Mouse (Mus musculus) lung, postnatal 0 days (tissue): ENCODE data around the gene Cltb. TPM values are rescaled to one million over a fixed set of nuclear protein-coding genes. Genes with fewer than 3 reads are reported as not detected.

Experiments
- ATAC-seq: fragments of 200-750 bp; cut with Nextera tagmentation; 2 replicates; pipeline ENCODE4 v1.8.0; 2017; ENCODE audit warnings: moderate library complexity
- DNase-seq: peaks from one replicate; pipeline ENCODE4 v3.0.0-alpha.2; 2016; ENCODE audit warnings: low spot score
- H3K27ac ChIP-seq: fragments of 300-500 bp; sonication (generic); 2 replicates; pipeline ENCODE4 v1.5.1; 2014; ENCODE audit warnings: antibody characterized with exemption, mild to moderate bottlenecking, low read length, mixed read lengths
- H3K27me3 ChIP-seq: fragments of 300-500 bp; sonication (generic); replicated peaks from 2 replicates; pipeline ENCODE4 v1.6.1; 2014; ENCODE audit warnings: low read length, mixed read lengths; ENCODE audit not compliant: insufficient read depth
- H3K36me3 ChIP-seq: fragments of 300-500 bp; sonication (generic); 2 replicates; pipeline ENCODE4 v1.6.1; 2014; ENCODE audit warnings: low read length, mixed read lengths; ENCODE audit not compliant: insufficient read depth
- H3K4me1 ChIP-seq: fragments of 300-500 bp; sonication (generic); 2 replicates; pipeline ENCODE4 v1.6.1; 2014; ENCODE audit warnings: antibody characterized with exemption, low read depth, low read length, mixed read lengths; ENCODE audit not compliant: insufficient read depth
- H3K4me2 ChIP-seq: fragments of 300-500 bp; sonication (generic); replicated peaks from 2 replicates; pipeline ENCODE4 v1.6.1; 2014; ENCODE audit warnings: low read depth, mild to moderate bottlenecking, low read length, moderate library complexity, mixed read lengths
- H3K4me3 ChIP-seq: fragments of 300-500 bp; sonication (generic); 2 replicates; pipeline ENCODE4 v1.5.1; 2014; ENCODE audit warnings: low read depth, low read length
- H3K9ac ChIP-seq: fragments of 300-500 bp; sonication (generic); replicated peaks from 2 replicates; pipeline ENCODE4 v1.6.1; 2014; ENCODE audit warnings: low read depth, mild to moderate bottlenecking
- H3K9me3 ChIP-seq: fragments of 300-500 bp; sonication (generic); 2 replicates; pipeline ENCODE4 v1.6.1; 2016; ENCODE audit warnings: low read length, mixed read lengths
- CTCF ChIP-seq: IDR thresholded peaks from 2 replicates; pipeline ENCODE4 v1.5.1; 2016; ENCODE audit warnings: antibody characterized with exemption, mild to moderate bottlenecking
- EP300 ChIP-seq: IDR thresholded peaks from 2 replicates; pipeline ENCODE4 v1.6.1; 2016; ENCODE audit warnings: antibody characterized with exemption, mild to moderate bottlenecking, control low read depth
- WGBS: fragments of 180-500 bp; shearing (Covaris S2); extraction: QIAGEN DNeasy Blood & Tissue Kit; methylation state at CpG from one replicate; pipeline ENCODE4 v1.1.7; 2014; 5-methylcytosine and 5-hydroxymethylcytosine counted together
- polyA plus RNA-seq: library from polyadenylated mRNA; unstranded; fragments of >200 nt; fragmentation: Nextera tagmentation; extraction: Ambion mirVana; gene quantifications from 2 replicates; pipeline ENCODE4 v1.2.1, GENCODE M21; 2015

The Cltb gene
- polyA plus RNA-seq, 1 experiment from 2014 or later: 118 TPM

- Histone ChIP-seq H3K27ac (no peak overlapping the region), H3K4me3 (no peak overlapping the region), H3K9ac (no peak overlapping the region), H3K9me3 (no peaks in the 10 kb centered on the region), H3K27me3 (no peaks in the 10 kb centered on the region), H3K36me3 (peaks cover 3% of the 10 kb centered on the region; the same call in 1 of the 2 replicates), H3K4me1 (peaks cover 4% of the 10 kb centered on the region; the same call in 1 of the 2 replicates), H3K4me2 (no peak overlapping the region)
- ATAC-seq: no peak
- no peak for TF ChIP-seq EP300
- TF ChIP-seq CTCF: no peak
- DNase-seq: no peak
- 44% methylated on average over 1 of the region's 1 CpGs for WGBS
These were observed 1.8 kb downstream of the Cltb start for GRCm38 (mm10) chr13:54609301-54609700.

- peak; percentile 20 for DNase-seq
- H3K9ac ChIP-seq: no peak overlapping the region
- no peaks in the 10 kb centered on the region for H3K9me3 ChIP-seq
- peaks cover 4% of the 10 kb centered on the region; the same call in 1 of the 2 replicates for H3K4me1 ChIP-seq
- H3K27ac ChIP-seq: no peak overlapping the region
- H3K27me3 ChIP-seq: no peaks in the 10 kb centered on the region
- peaks cover 3% of the 10 kb centered on the region; the same call in 1 of the 2 replicates for H3K36me3 ChIP-seq
- TF ChIP-seq EP300 (no peak), CTCF (no peak)
- WGBS: 41% methylated on average over 8 of the region's 8 CpGs
- H3K4me3 ChIP-seq: no peak overlapping the region
- ATAC-seq: no peak
- H3K4me2 ChIP-seq: no peak overlapping the region; the same call in 1 of the 2 replicates
These were observed 2.5 kb downstream of the Cltb start for GRCm38 (mm10) chr13:54608666-54609065.

GRCm38 (mm10) chr13:54608002-54608401 lies 3.1 kb downstream of the Cltb start:
- Histone ChIP-seq H3K36me3 (peaks cover 3% of the 10 kb centered on the region; the same call in 1 of the 2 replicates), H3K9ac (no peak overlapping the region), H3K9me3 (no peaks in the 10 kb centered on the region), H3K4me3 (no peak overlapping the region), H3K4me1 (peaks cover 4% of the 10 kb centered on the region; the same call in 1 of the 2 replicates), H3K4me2 (no peak overlapping the region), H3K27me3 (no peaks in the 10 kb centered on the region), H3K27ac (no peak overlapping the region)
- no peak for TF ChIP-seq CTCF
- no peak for TF ChIP-seq EP300
- 78% methylated on average over 3 of the region's 3 CpGs for WGBS
- ATAC-seq (no peak), DNase-seq (no peak)

GRCm38 (mm10) chr13:54607204-54607603 lies 3.9 kb downstream of the Cltb start:
- Histone ChIP-seq H3K9ac (no peak overlapping the region), H3K4me2 (no peak overlapping the region), H3K27me3 (no peaks in the 10 kb centered on the region), H3K9me3 (no peaks in the 10 kb centered on the region), H3K4me3 (no peak overlapping the region), H3K4me1 (peaks cover 4% of the 10 kb centered on the region; the same call in 1 of the 2 replicates), H3K27ac (no peak overlapping the region), H3K36me3 (peaks cover 3% of the 10 kb centered on the region; the same call in 1 of the 2 replicates)
- DNase-seq: no peak
- no peak for TF ChIP-seq EP300
- no peak for TF ChIP-seq CTCF
- ATAC-seq: no peak
- WGBS: 61% methylated on average over 5 of the region's 5 CpGs

GRCm38 (mm10) chr13:54605426-54605825 lies 5.7 kb downstream of the Cltb start:
- H3K9me3 ChIP-seq: no peaks in the 10 kb centered on the region
- H3K36me3 ChIP-seq: peaks cover 6% of the 10 kb centered on the region; the same call in 1 of the 2 replicates
- peaks cover 2% of the 10 kb centered on the region; the same call in 1 of the 2 replicates for H3K4me1 ChIP-seq
- peak; percentile 72 for ATAC-seq
- H3K27me3 ChIP-seq: no peaks in the 10 kb centered on the region
- peak overlapping the region; percentile 38 for H3K27ac ChIP-seq
- H3K4me3 ChIP-seq: no peak overlapping the region
- WGBS: 58% methylated on average over 5 of the region's 5 CpGs
- no peak overlapping the region for H3K9ac ChIP-seq
- TF ChIP-seq EP300 (peak; percentile 68), CTCF (no peak)
- no peak overlapping the region for H3K4me2 ChIP-seq
- DNase-seq: peak; percentile 73

GRCm38 (mm10) chr13:54604221-54604620 lies 6.9 kb downstream of the Cltb start:
- ATAC-seq (no peak), DNase-seq (no peak)
- Histone ChIP-seq H3K4me3 (no peak overlapping the region), H3K4me1 (no peaks in the 10 kb centered on the region), H3K36me3 (peaks cover 6% of the 10 kb centered on the region; the same call in 1 of the 2 replicates), H3K9me3 (no peaks in the 10 kb centered on the region), H3K27ac (no peak overlapping the region), H3K9ac (no peak overlapping the region), H3K4me2 (no peak overlapping the region), H3K27me3 (no peaks in the 10 kb centered on the region)
- TF ChIP-seq CTCF (no peak), EP300 (no peak)
- WGBS: 74% methylated on average over 4 of the region's 4 CpGs

- ATAC-seq (no peak), DNase-seq (no peak)
- H3K9me3 ChIP-seq: no peaks in the 10 kb centered on the region
- no peak overlapping the region for H3K9ac ChIP-seq
- H3K4me2 ChIP-seq: no peak overlapping the region
- no peaks in the 10 kb centered on the region for H3K4me1 ChIP-seq
- H3K36me3 ChIP-seq: peaks cover 6% of the 10 kb centered on the region; the same call in 1 of the 2 replicates
- H3K27ac ChIP-seq: no peak overlapping the region
- no peak overlapping the region for H3K4me3 ChIP-seq
- H3K27me3 ChIP-seq: no peaks in the 10 kb centered on the region
- TF ChIP-seq CTCF: no peak
- TF ChIP-seq EP300: no peak
These were observed 7.6 kb downstream of the Cltb start for GRCm38 (mm10) chr13:54603501-54603900.
